Comparison of ENCODE assay signal across 11 mouse cellular contexts in the genomic region with DNA sequence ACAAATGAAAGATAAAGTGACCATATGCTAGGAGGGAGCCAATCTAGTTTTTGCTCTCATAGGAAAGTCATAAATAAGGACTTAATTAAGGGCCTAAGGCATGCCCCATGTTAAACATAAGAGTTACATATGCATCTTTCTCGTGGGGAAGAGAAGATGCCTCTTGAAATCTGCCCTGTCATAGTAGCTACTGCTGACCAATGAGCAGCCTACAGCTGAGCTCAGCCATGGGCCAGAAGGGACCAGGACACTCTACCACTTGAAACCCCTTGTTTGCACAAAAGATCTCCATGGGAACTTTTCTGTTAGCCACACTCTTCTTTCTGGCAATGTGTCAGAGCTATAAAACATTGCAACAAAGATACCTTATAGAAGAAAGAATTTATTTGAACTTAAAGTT. TPM values are rescaled to one million over a fixed set of nuclear protein-coding genes. Genes with fewer than 3 reads are reported as not detected.
DNase-seq lines count a peak whose midpoint lies in the region; ATAC-seq and TF ChIP-seq lines count a peak whose summit lies in the region.
"Had no signal": no experiment of that assay in that cellular context is flagged by ENCODE, and none has a peak within 500 bp of the region (broad histone marks: within the 10 kb centered on the region; RNA-seq: fewer than 3 reads in every experiment).

No protein-coding gene starts in this region.

- H3K27ac ChIP-seq in gastrocnemius, adult 2 months, result peak overlapping the region; percentile 72
- H3K27ac ChIP-seq in neural tube, embryonic 14.5 days (ENCODE audit: low read depth, low read length), result no peak overlapping the region
- H3K27ac ChIP-seq in liver, embryonic 11.5 days (ENCODE audit: low read depth, low read length), result no peak overlapping the region
- peak overlapping the region; percentile 48 for H3K27ac ChIP-seq in stomach, embryonic 16.5 days (ENCODE audit: low read length)

- H3K4me1 ChIP-seq in neural tube, embryonic 14.5 days (ENCODE audit: control insufficient read depth, insufficient read depth, low read length), result no peaks in the 10 kb centered on the region
- peaks cover 6% of the 10 kb centered on the region for H3K4me1 ChIP-seq in liver, embryonic 11.5 days (replicated peaks; ENCODE audit: control insufficient read depth, insufficient read depth, low read length)
- peaks cover 8% of the 10 kb centered on the region for H3K4me1 ChIP-seq in stomach, embryonic 16.5 days (ENCODE audit: control insufficient read depth, insufficient read depth, low read length)

- 14% methylated on average over 1 of the region's 1 CpGs for WGBS in neural tube, embryonic 14.5 days
- WGBS in liver, embryonic 11.5 days, result 33% methylated on average over 1 of the region's 1 CpGs
- 16% methylated on average over 1 of the region's 1 CpGs for WGBS in stomach, embryonic 16.5 days

- DNase-seq in gastrocnemius, adult 2 months, result no peak
- DNase-seq in gastrocnemius, postnatal 10 days, result no peak
- DNase-seq in neural tube, embryonic 10.5 days (ENCODE audit: extremely low spot score, low spot score), result no peak
- DNase-seq in liver, embryonic 11.5 days (ENCODE audit: low spot score), result no peak
- DNase-seq in embryo, embryonic 9.5 days (ENCODE audit: extremely low spot score), result no peak
- DNase-seq in urinary bladder, postnatal 14 days (ENCODE audit: low spot score), result no peak
- DNase-seq: forebrain, postnatal 0 days; kidney, adult 8-10 months; midbrain, embryonic 14.5 days had no signal

- H3K36me3 ChIP-seq in neural tube, embryonic 14.5 days (ENCODE audit: control insufficient read depth, insufficient read depth, low read length), result no peaks in the 10 kb centered on the region
- no peaks in the 10 kb centered on the region for H3K36me3 ChIP-seq in liver, embryonic 11.5 days (ENCODE audit: control insufficient read depth, insufficient read depth, low read length)
- no peaks in the 10 kb centered on the region for H3K36me3 ChIP-seq in stomach, embryonic 16.5 days (ENCODE audit: control insufficient read depth, insufficient read depth, low read length)

- no peak overlapping the region for H3K9ac ChIP-seq in neural tube, embryonic 14.5 days (replicated peaks; ENCODE audit: low read depth, low read length)
- H3K9ac ChIP-seq in liver, embryonic 11.5 days (ENCODE audit: low read depth, low read length), result no peak overlapping the region
- no peak overlapping the region for H3K9ac ChIP-seq in stomach, embryonic 16.5 days (ENCODE audit: low read length)
- H3K9ac ChIP-seq: forebrain, postnatal 0 days had no signal

- TF ChIP-seq CTCF in gastrocnemius, adult 2 months (IDR thresholded peaks at IDR 0.05), result no peak

- no peak overlapping the region for H3K4me2 ChIP-seq in neural tube, embryonic 14.5 days (ENCODE audit: low read depth, low read length)
- no peak overlapping the region for H3K4me2 ChIP-seq in liver, embryonic 11.5 days
- no peak overlapping the region; the same call in 1 of the 2 replicates for H3K4me2 ChIP-seq in stomach, embryonic 16.5 days (ENCODE audit: low read depth, low read length)

- no peaks in the 10 kb centered on the region for H3K9me3 ChIP-seq in neural tube, embryonic 14.5 days (ENCODE audit: control insufficient read depth, low read length)
- no peaks in the 10 kb centered on the region for H3K9me3 ChIP-seq in liver, embryonic 11.5 days (ENCODE audit: control insufficient read depth, low read length)
- H3K9me3 ChIP-seq in stomach, embryonic 16.5 days (replicated peaks; ENCODE audit: control insufficient read depth, low read length), result no peaks in the 10 kb centered on the region

- no peaks in the 10 kb centered on the region for H3K27me3 ChIP-seq in neural tube, embryonic 14.5 days (ENCODE audit: control insufficient read depth, insufficient read depth, low read length)
- H3K27me3 ChIP-seq in liver, embryonic 11.5 days (replicated peaks; ENCODE audit: control insufficient read depth, insufficient read depth, low read length), result no peaks in the 10 kb centered on the region
- H3K27me3 ChIP-seq in stomach, embryonic 16.5 days (ENCODE audit: control insufficient read depth, insufficient read depth, low read length), result no peaks in the 10 kb centered on the region

- peak; percentile 41; the same call in 1 of the 2 replicates for ATAC-seq in neural tube, embryonic 14.5 days (ENCODE audit: low read depth)
- ATAC-seq in liver, embryonic 11.5 days (replicated peaks; ENCODE audit: low FRiP score), result peak; percentile 71
- ATAC-seq in stomach, embryonic 16.5 days (ENCODE audit: insufficient read depth, low FRiP score), result no peak
- ATAC-seq: forebrain, postnatal 0 days had no signal

- intact Hi-C loops in gastrocnemius, adult 2 months (cut with DNase I), result no loop called here

- H3K4me3 ChIP-seq in gastrocnemius, adult 2 months, result peak overlapping the region; percentile 49
- H3K4me3 ChIP-seq in neural tube, embryonic 14.5 days (ENCODE audit: low read depth, low read length), result no peak overlapping the region
- H3K4me3 ChIP-seq in liver, embryonic 11.5 days (ENCODE audit: low read depth, low read length), result no peak overlapping the region
- no peak overlapping the region for H3K4me3 ChIP-seq in stomach, embryonic 16.5 days (replicated peaks; ENCODE audit: low read length)

RNA-seq across cellular contexts. Expression of gene Enpp3, which starts 19.4 kb away (rescaled TPM):
- total RNA-seq in gastrocnemius, adult 2 months (2021), result 1 to 10 TPM; 1.6 to 2.0 TPM
- 1 to 10 TPM; 7.4 to 8.1 TPM for total RNA-seq in gastrocnemius, postnatal 10 days (2021)
- 3.3 and 3.9 TPM in 2 replicates for polyA plus RNA-seq in neural tube, embryonic 14.5 days (2014; fragmentation: Nextera tagmentation; extraction: Ambion mirVana)
- 2.2 and 2.4 TPM in 2 replicates for polyA plus RNA-seq in liver, embryonic 11.5 days (2014; fragmentation: Nextera tagmentation; extraction: Ambion mirVana)
- 10.5 and 13.6 TPM in 2 replicates for polyA plus RNA-seq in stomach, embryonic 16.5 days (2015; fragmentation: Nextera tagmentation; extraction: Ambion mirVana)

RNA-seq across cellular contexts. Expression of gene Med23, which starts 46.5 kb away (rescaled TPM):
- 10 to 100 TPM in 1 of 2 experiments, 1 to 10 TPM in 1; 9.8 to 11.7 TPM for total RNA-seq in gastrocnemius, adult 2 months (2021)
- 10 to 100 TPM; 11.1 to 12.8 TPM for total RNA-seq in gastrocnemius, postnatal 10 days (2021)
- 34.7 and 36.8 TPM in 2 replicates for polyA plus RNA-seq in neural tube, embryonic 14.5 days (2014; fragmentation: Nextera tagmentation; extraction: Ambion mirVana)
- polyA plus RNA-seq in liver, embryonic 11.5 days (2014; fragmentation: Nextera tagmentation; extraction: Ambion mirVana), result 20.0 and 22.0 TPM in 2 replicates
- polyA plus RNA-seq in stomach, embryonic 16.5 days (2015; fragmentation: Nextera tagmentation; extraction: Ambion mirVana), result 17.4 and 17.8 TPM in 2 replicates

Comparison
In these comparisons a context has a peak if more than half of its experiments do, and no peak if none do; other contexts are left out.
1. H3K27ac ChIP-seq: peak in gastrocnemius, adult 2 months (single experiment) and stomach, embryonic 16.5 days (single experiment); none in neural tube, embryonic 14.5 days (single experiment) and liver, embryonic 11.5 days (single experiment).